Mouse (Mus musculus) CD4-positive, CD25-positive, alpha-beta regulatory T cell (primary cell): ENCODE measurements around the gene Cetn4. TPM values are rescaled to one million over a fixed set of nuclear protein-coding genes. Genes with fewer than 3 reads are reported as not detected.

ENCODE experiments used
- polyA plus RNA-seq: library from polyadenylated mRNA; unstranded; fragments of 100-300 nt; shearing (Covaris generic); gene quantifications from one replicate; pipeline ENCODE4 v1.2.1, GENCODE M21; 2017

The Cetn4 gene
- polyA plus RNA-seq, result 1.3 TPM

GRCm38 (mm10) chr3:37312370-37312941 lies at the start of gene Cetn4, which contains the start of gene Bbs12:
Cetn4 (minus strand) TSS chr3:37312708.
Bbs12 (plus strand) TSS chr3:37312554.

DNA sequence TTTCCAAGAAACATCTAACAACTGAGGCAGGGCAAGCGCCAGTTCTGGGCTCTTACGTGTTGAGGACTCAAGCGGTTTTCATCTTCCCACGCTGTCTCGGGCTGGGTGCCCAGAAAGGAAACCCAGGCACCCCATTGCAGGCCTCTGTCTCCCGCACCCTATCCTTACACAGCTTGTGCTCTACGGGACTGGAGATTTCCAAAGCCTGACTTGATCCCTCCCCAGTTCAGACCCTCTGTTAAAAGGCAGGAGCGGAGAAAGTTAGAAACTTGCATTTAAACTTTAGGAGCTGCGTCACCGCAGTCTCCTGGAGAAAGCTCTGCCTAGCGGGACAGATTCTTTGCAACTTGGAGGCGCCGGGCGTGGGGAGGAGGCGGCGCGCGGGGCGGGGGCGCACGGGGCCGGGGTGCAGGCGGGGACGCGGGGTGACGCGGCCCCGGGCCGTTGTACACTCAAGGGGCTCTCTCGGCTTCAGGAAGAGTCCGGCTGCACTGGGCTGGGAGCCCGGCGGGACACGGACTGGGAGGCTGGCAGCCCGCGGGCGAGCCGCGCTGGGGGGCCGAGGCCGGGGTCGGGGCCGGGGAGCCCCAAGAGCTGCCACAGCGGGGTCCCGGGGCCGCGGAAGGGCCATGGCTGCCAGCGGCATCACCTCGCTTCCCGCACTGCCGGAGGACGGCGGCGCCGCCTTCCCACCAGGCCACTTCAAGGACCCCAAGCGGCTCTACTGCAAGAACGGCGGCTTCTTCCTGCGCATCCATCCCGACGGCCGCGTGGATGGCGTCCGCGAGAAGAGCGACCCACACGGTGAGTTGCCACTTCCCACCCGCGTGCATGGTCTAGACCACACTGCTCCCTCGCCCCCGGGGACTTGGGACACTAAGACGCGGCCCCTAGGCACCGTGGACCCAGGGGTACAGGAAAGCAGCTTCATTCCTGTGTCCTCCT lies 36.0 kb upstream of the Cetn4 start, which contains the start of gene Fgf2:
Gene Fgf2 (plus strand): TSS at position 126 of the 945 bp plus-strand sequence.

Other genes starting within 250 kb of the Cetn4 start
- not detected for gene Adad1, start 249.2 kb downstream of the Cetn4 start, polyA plus RNA-seq
- gene Il2, start 186.7 kb downstream of the Cetn4 start, polyA plus RNA-seq, result 1.3 TPM
- gene Il21, start 80.1 kb downstream of the Cetn4 start, polyA plus RNA-seq, result 0.41 TPM
- 4.7 TPM for gene Bbs12, start 154 bp downstream of the Cetn4 start, polyA plus RNA-seq
- gene Fgf2, start 35.6 kb upstream of the Cetn4 start, polyA plus RNA-seq, result 2.9 TPM
- 46.4 TPM for gene Spata5, start 107.2 kb upstream of the Cetn4 start, polyA plus RNA-seq
- gene Nudt6, start 107.5 kb upstream of the Cetn4 start, polyA plus RNA-seq, result 23.3 TPM